Mouse (Mus musculus) hindbrain, embryonic 14.5 days (tissue): ENCODE measurements around the gene Tgfbi. TPM values are rescaled to one million over a fixed set of nuclear protein-coding genes. Genes with fewer than 3 reads are reported as not detected.

Experiments used
- ATAC-seq: fragments of 200-750 bp; cut with Nextera tagmentation; 2 replicates; pipeline ENCODE4 v1.8.0; 2017; ENCODE audit warnings: moderate number of reproducible peaks, mild to moderate bottlenecking, moderate TSS enrichment, moderate library complexity; ENCODE audit not compliant: low FRiP score
- DNase-seq: peaks from one replicate; pipeline ENCODE4 v3.0.0-alpha.2; 2015; ENCODE audit warnings: low spot score
- H3K27ac ChIP-seq: fragments of 300-500 bp; sonication (generic); 2 replicates; pipeline ENCODE4 v1.5.1; 2014; ENCODE audit warnings: mild to moderate bottlenecking, moderate library complexity
- H3K27me3 ChIP-seq: fragments of 300-500 bp; sonication (generic); 2 replicates; pipeline ENCODE4 v1.6.1; 2014; ENCODE audit warnings: mild to moderate bottlenecking, low read length, mixed read lengths; ENCODE audit not compliant: control insufficient read depth, insufficient read depth
- H3K36me3 ChIP-seq: fragments of 300-500 bp; sonication (generic); replicated peaks from 2 replicates; pipeline ENCODE4 v1.6.1; 2014; ENCODE audit not compliant: control insufficient read depth, insufficient read depth
- H3K4me1 ChIP-seq: fragments of 300-500 bp; sonication (generic); replicated peaks from 2 replicates; pipeline ENCODE4 v1.6.1; 2014; ENCODE audit warnings: antibody characterized with exemption, low read length, mixed read lengths; ENCODE audit not compliant: control insufficient read depth, insufficient read depth
- H3K4me2 ChIP-seq: fragments of 300-500 bp; sonication (generic); replicated peaks from 2 replicates; pipeline ENCODE4 v1.6.1; 2014; ENCODE audit warnings: mild to moderate bottlenecking, moderate library complexity
- H3K4me3 ChIP-seq: fragments of 300-500 bp; sonication (generic); replicated peaks from 2 replicates; pipeline ENCODE4 v1.5.1; 2014; ENCODE audit warnings: mild to moderate bottlenecking, low read length
- H3K9ac ChIP-seq: fragments of 300-500 bp; sonication (generic); 2 replicates; pipeline ENCODE4 v1.6.1; 2014
- H3K9me3 ChIP-seq: fragments of 300-500 bp; sonication (generic); 2 replicates; pipeline ENCODE4 v1.6.1; 2016; ENCODE audit warnings: low read length; ENCODE audit not compliant: control insufficient read depth
- WGBS: fragments of 180-500 bp; shearing (Covaris S2); extraction: QIAGEN DNeasy Blood & Tissue Kit; methylation state at CpG from one replicate; pipeline ENCODE4 v1.1.7; 2014; 5-methylcytosine and 5-hydroxymethylcytosine counted together
- polyA plus RNA-seq: library from polyadenylated mRNA; unstranded; fragments of >200 nt; fragmentation: Nextera tagmentation; extraction: Ambion mirVana; gene quantifications from 2 replicates; pipeline ENCODE4 v1.2.1, GENCODE M21; 2014

Tgfbi gene
- polyA plus RNA-seq, 1 experiment from 2014 or later = 7.1 TPM

GRCm38 (mm10) chr13:56617197-56617596 is 7.9 kb downstream of the Tgfbi start:
- no peak overlapping the region for H3K4me3 ChIP-seq
- WGBS = 95% methylated on average over 2 of the region's 2 CpGs

GRCm38 (mm10) chr13:56622201-56622757 is 13.0 kb downstream of the Tgfbi start:
- 62% methylated on average over 8 of the region's 8 CpGs for WGBS
- H3K27ac ChIP-seq = no peak overlapping the region
- H3K4me3 ChIP-seq = no peak overlapping the region
- H3K4me1 ChIP-seq = no peaks in the 10 kb centered on the region
- no peaks in the 10 kb centered on the region for H3K9me3 ChIP-seq
- no peaks in the 10 kb centered on the region for H3K36me3 ChIP-seq
- no peak overlapping the region for H3K4me2 ChIP-seq
- H3K27me3 ChIP-seq = no peaks in the 10 kb centered on the region
- no peak overlapping the region for H3K9ac ChIP-seq
- DNase-seq (no peak), ATAC-seq (no peak)

More at GRCm38 (mm10) chr13:56617197-56617596, 7.9 kb downstream of the Tgfbi start:
- no peak for DNase-seq
- H3K9ac ChIP-seq = no peak overlapping the region
- H3K9me3 ChIP-seq = no peaks in the 10 kb centered on the region
- no peak overlapping the region for H3K27ac ChIP-seq
- no peaks in the 10 kb centered on the region for H3K36me3 ChIP-seq
- no peak overlapping the region for H3K4me2 ChIP-seq
- no peaks in the 10 kb centered on the region for H3K27me3 ChIP-seq
- ATAC-seq = no peak
- no peaks in the 10 kb centered on the region; the same call in 1 of the 2 replicates for H3K4me1 ChIP-seq

GRCm38 (mm10) chr13:56626524-56626923 is 17.2 kb downstream of the Tgfbi start:
- no peak overlapping the region for H3K27ac ChIP-seq
- no peak overlapping the region for H3K4me3 ChIP-seq
- H3K27me3 ChIP-seq = no peaks in the 10 kb centered on the region
- no peak overlapping the region for H3K9ac ChIP-seq
- H3K4me1 ChIP-seq = no peaks in the 10 kb centered on the region
- WGBS = 76% methylated on average over 6 of the region's 6 CpGs
- H3K4me2 ChIP-seq = no peak overlapping the region
- no peaks in the 10 kb centered on the region for H3K9me3 ChIP-seq
- ATAC-seq (no peak), DNase-seq (no peak)
- H3K36me3 ChIP-seq = no peaks in the 10 kb centered on the region

- Histone ChIP-seq H3K9ac (no peak overlapping the region), H3K9me3 (no peaks in the 10 kb centered on the region), H3K27ac (no peak overlapping the region), H3K36me3 (no peaks in the 10 kb centered on the region), H3K4me2 (no peak overlapping the region), H3K27me3 (no peaks in the 10 kb centered on the region), H3K4me3 (no peak overlapping the region), H3K4me1 (no peaks in the 10 kb centered on the region)
- DNase-seq (no peak), ATAC-seq (no peak)
- 84% methylated on average over 4 of the region's 4 CpGs for WGBS
Observed at GRCm38 (mm10) chr13:56630081-56630480, 20.8 kb downstream of the Tgfbi start.

GRCm38 (mm10) chr13:56630552-56630951 is 21.2 kb downstream of the Tgfbi start:
- Histone ChIP-seq H3K9me3 (no peaks in the 10 kb centered on the region), H3K27ac (no peak overlapping the region), H3K4me2 (no peak overlapping the region), H3K36me3 (no peaks in the 10 kb centered on the region), H3K4me3 (no peak overlapping the region), H3K27me3 (no peaks in the 10 kb centered on the region), H3K4me1 (no peaks in the 10 kb centered on the region), H3K9ac (no peak overlapping the region)
- no peak for ATAC-seq
- WGBS = 46% methylated on average over 6 of the region's 6 CpGs
- DNase-seq = no peak

GRCm38 (mm10) chr13:56631332-56631731 is 22.0 kb downstream of the Tgfbi start:
- Histone ChIP-seq H3K9ac (no peak overlapping the region), H3K4me2 (no peak overlapping the region), H3K27me3 (no peaks in the 10 kb centered on the region), H3K36me3 (no peaks in the 10 kb centered on the region), H3K9me3 (no peaks in the 10 kb centered on the region), H3K4me1 (no peaks in the 10 kb centered on the region), H3K4me3 (no peak overlapping the region), H3K27ac (no peak overlapping the region)
- no peak for ATAC-seq
- no peak for DNase-seq
- WGBS = 94% methylated on average over 7 of the region's 7 CpGs

GRCm38 (mm10) chr13:56634139-56634615 is 24.9 kb downstream of the Tgfbi start:
- Histone ChIP-seq H3K36me3 (no peaks in the 10 kb centered on the region), H3K4me2 (no peak overlapping the region), H3K4me1 (no peaks in the 10 kb centered on the region), H3K27ac (no peak overlapping the region; the same call in 1 of the 2 replicates), H3K4me3 (no peak overlapping the region), H3K9ac (no peak overlapping the region), H3K27me3 (no peaks in the 10 kb centered on the region), H3K9me3 (no peaks in the 10 kb centered on the region)
- ATAC-seq (no peak), DNase-seq (no peak)
- 42% methylated on average over 7 of the region's 7 CpGs for WGBS

- ATAC-seq (no peak), DNase-seq (no peak)
- no peaks in the 10 kb centered on the region for H3K9me3 ChIP-seq
- no peaks in the 10 kb centered on the region for H3K36me3 ChIP-seq
- H3K27ac ChIP-seq = no peak overlapping the region; the same call in 1 of the 2 replicates
- 63% methylated on average over 7 of the region's 7 CpGs for WGBS
- H3K4me1 ChIP-seq = no peaks in the 10 kb centered on the region
- no peak overlapping the region for H3K9ac ChIP-seq
- no peak overlapping the region for H3K4me2 ChIP-seq
- H3K4me3 ChIP-seq = no peak overlapping the region
- no peaks in the 10 kb centered on the region for H3K27me3 ChIP-seq
Observed at GRCm38 (mm10) chr13:56634920-56635319, 25.6 kb downstream of the Tgfbi start.

GRCm38 (mm10) chr13:56637027-56637426 is 27.7 kb downstream of the Tgfbi start:
- ATAC-seq = no peak

GRCm38 (mm10) chr13:56641746-56642145 is 32.4 kb downstream of the Tgfbi start:
- H3K9ac ChIP-seq = no peak overlapping the region
- 87% methylated on average over 2 of the region's 2 CpGs for WGBS
- H3K4me3 ChIP-seq = no peak overlapping the region
- DNase-seq = no peak
- no peaks in the 10 kb centered on the region for H3K4me1 ChIP-seq
- no peaks in the 10 kb centered on the region for H3K36me3 ChIP-seq
- no peak for ATAC-seq
- no peak overlapping the region for H3K27ac ChIP-seq
- no peak overlapping the region for H3K4me2 ChIP-seq
- H3K27me3 ChIP-seq = no peaks in the 10 kb centered on the region
- H3K9me3 ChIP-seq = no peaks in the 10 kb centered on the region

More at GRCm38 (mm10) chr13:56637027-56637426, 27.7 kb downstream of the Tgfbi start:
- H3K4me1 ChIP-seq = no peaks in the 10 kb centered on the region
- no peak overlapping the region for H3K4me3 ChIP-seq
- 92% methylated on average over 8 of the region's 8 CpGs for WGBS
- no peaks in the 10 kb centered on the region for H3K27me3 ChIP-seq
- H3K9me3 ChIP-seq = no peaks in the 10 kb centered on the region
- no peak overlapping the region for H3K4me2 ChIP-seq
- DNase-seq = no peak
- no peaks in the 10 kb centered on the region for H3K36me3 ChIP-seq
- no peak overlapping the region for H3K9ac ChIP-seq
- no peak overlapping the region for H3K27ac ChIP-seq
